Mouse (Mus musculus) c-Kit-positive CD71-positive TER-119-positive erythroid progenitor cells, embryonic 14.5 days (primary cell): ENCODE results near the gene Gm6040.

Experiments
- DNase-seq: peaks from one replicate; pipeline ENCODE4 v3.0.0-alpha.2; 2013; ENCODE audit warnings: low spot score

Gm6040 gene

GRCm38 (mm10) chr8:20921971-20922370 lies at the start of gene Gm6040:
Gene Gm6040 (minus strand): TSS chr8:20922071.
- no peak for DNase-seq

GRCm38 (mm10) chr8:20964531-20964930 lies 42.7 kb upstream of the Gm6040 start:
- no peak for DNase-seq

- no peak for DNase-seq
These were observed 22.7 kb upstream of the Gm6040 start, which contains the start of gene AY761185 for GRCm38 (mm10) chr8:20944610-20945009. Gene AY761185 (minus strand): TSS chr8:20944710.

GRCm38 (mm10) chr8:20912288-20912687 lies 9.6 kb downstream of the Gm6040 start:
- no peak for DNase-seq

- DNase-seq: no peak
These were observed 13.6 kb downstream of the Gm6040 start for GRCm38 (mm10) chr8:20908256-20908655.

- no peak for DNase-seq
These were observed 14.8 kb downstream of the Gm6040 start for GRCm38 (mm10) chr8:20907119-20907518.

- no peak for DNase-seq
These were observed 19.3 kb downstream of the Gm6040 start, which contains the start of gene Gm15056 for GRCm38 (mm10) chr8:20902527-20902926. Gene Gm15056 (minus strand): TSS chr8:20902627.

GRCm38 (mm10) chr8:20892369-20892768 lies 29.5 kb downstream of the Gm6040 start, which contains the start of gene Defb33:
Gene Defb33 (plus strand): TSS chr8:20892669.
- no peak for DNase-seq

- no peak for DNase-seq
These were observed 47.3 kb downstream of the Gm6040 start for GRCm38 (mm10) chr8:20874608-20875007.
